Mouse (Mus musculus) CD4-positive, CD25-positive, alpha-beta regulatory T cell (primary cell): ENCODE measurements around the gene 2310003L06Rik. TPM values are rescaled to one million over a fixed set of nuclear protein-coding genes. Genes with fewer than 3 reads are reported as not detected.

Source experiments
- polyA plus RNA-seq: library from polyadenylated mRNA; unstranded; fragments of 100-300 nt; shearing (Covaris generic); gene quantifications from one replicate; pipeline ENCODE4 v1.2.1, GENCODE M21; 2017

The 2310003L06Rik gene
- 0.13 TPM for polyA plus RNA-seq

GRCm38 (mm10) chr5:87969201-87969600, at the start of gene 2310003L06Rik, which contains the start of gene Gm28434:
Gene 2310003L06Rik (plus strand): TSS chr5:87969459.
Gene Gm28434 (plus strand): TSS chr5:87969517.

GRCm38 (mm10) chr5:87925372-87925771, 43.9 kb upstream of the 2310003L06Rik start, which contains the start of gene Csn3:
Gene Csn3 (plus strand): TSS chr5:87925579.

DNA sequence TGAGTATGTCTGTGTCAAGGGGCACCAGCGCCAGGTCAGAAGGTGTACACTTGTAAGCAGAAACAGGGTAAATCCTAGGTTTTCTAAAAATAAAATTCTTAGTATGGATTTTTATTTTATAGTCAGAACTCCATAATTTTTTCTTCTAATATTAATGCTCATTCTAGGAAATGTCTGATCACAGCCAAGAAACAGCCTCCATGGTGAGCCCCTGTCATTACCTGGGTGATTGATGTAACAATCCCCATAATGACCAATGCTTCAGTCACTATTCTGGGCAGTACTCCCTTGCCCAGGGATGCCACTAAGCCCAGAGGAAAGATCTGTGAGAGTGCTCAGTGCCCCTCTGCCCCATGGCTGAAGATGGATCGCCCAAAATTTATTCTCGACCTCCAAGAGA, 9.9 kb downstream of the 2310003L06Rik start, which contains the start of gene Cabs1:
TSS of gene Cabs1 (plus strand) at position 301 of the 400 bp plus-strand sequence.

DNA sequence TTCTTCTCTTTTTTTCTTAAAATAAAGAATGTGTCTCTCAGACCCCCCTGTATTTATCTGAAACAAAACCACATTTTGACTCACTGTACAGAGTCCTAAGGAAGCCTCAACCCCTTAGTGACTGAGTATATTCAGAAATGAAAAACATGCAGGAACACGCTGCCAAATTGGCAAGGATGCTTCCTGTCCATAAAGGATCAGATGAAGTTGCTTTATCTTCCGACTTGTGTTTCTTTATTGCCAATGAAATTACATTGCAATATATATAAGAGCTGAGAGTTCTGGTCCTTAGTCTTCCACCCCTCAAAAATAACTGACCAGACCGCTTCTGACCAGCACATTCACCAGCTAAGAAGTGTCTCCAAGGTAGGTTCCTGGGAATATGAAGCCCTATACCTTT, 33.0 kb downstream of the 2310003L06Rik start, which contains the start of gene Smr3a:
TSS of gene Smr3a (plus strand) at position 301 of the 400 bp plus-strand sequence.

Other genes with a start within 250 kb of the 2310003L06Rik start
- not detected for gene Csn1s2a, start 194.9 kb upstream of the 2310003L06Rik start, polyA plus RNA-seq
- 0.08 TPM for gene Csn1s2b, start 161.4 kb upstream of the 2310003L06Rik start, polyA plus RNA-seq
- not detected for gene Prr27, start 143.8 kb upstream of the 2310003L06Rik start, polyA plus RNA-seq
- gene Odam, start 84.4 kb upstream of the 2310003L06Rik start, polyA plus RNA-seq: not detected
- gene Csn3, start 43.9 kb upstream of the 2310003L06Rik start, polyA plus RNA-seq: not detected
- not detected for gene Gm28434, start 58 bp downstream of the 2310003L06Rik start, polyA plus RNA-seq
- not detected for gene Cabs1, start 10.0 kb downstream of the 2310003L06Rik start, polyA plus RNA-seq
- 65.6 TPM for gene Smr3a, start 33.1 kb downstream of the 2310003L06Rik start, polyA plus RNA-seq
- gene Smr2, start 117.1 kb downstream of the 2310003L06Rik start, polyA plus RNA-seq: not detected
- gene Gm11116, start 142.1 kb downstream of the 2310003L06Rik start, polyA plus RNA-seq: not detected
- not detected for gene Gm11115, start 184.6 kb downstream of the 2310003L06Rik start, polyA plus RNA-seq